Mouse (Mus musculus): ENCODE results near the gene Drc7. TPM values are rescaled to one million over a fixed set of nuclear protein-coding genes. Genes with fewer than 3 reads are reported as not detected.

Gene Drc7
- polyA plus RNA-seq (2014; fragmentation: Nextera tagmentation; extraction: Ambion mirVana): 1.0 and 1.2 TPM in 2 replicates

- H3K4me2 ChIP-seq (replicated peaks; ENCODE audit: low read depth, low read length): no peak within 1 kb of the TSS
- H3K36me3 ChIP-seq (ENCODE audit: control insufficient read depth, insufficient read depth, low read length): no peaks in the 10 kb centered on the region
- H3K9me3 ChIP-seq (ENCODE audit: control insufficient read depth, low read length): no peaks in the 10 kb centered on the region
- DNase-seq (ENCODE audit: low spot score) (peak; percentile 44), ATAC-seq (ENCODE audit: low FRiP score) (peak; percentile 66; the same call in 1 of the 2 replicates)
- H3K9ac ChIP-seq (ENCODE audit: low read depth, low read length): no peak within 1 kb of the TSS
- no peaks in the 10 kb centered on the region for H3K4me1 ChIP-seq (replicated peaks; ENCODE audit: control insufficient read depth, insufficient read depth, low read length)
- WGBS: 25% methylated on average over 2 of the region's 2 CpGs
- no peaks in the 10 kb centered on the region for H3K27me3 ChIP-seq (ENCODE audit: control insufficient read depth, insufficient read depth, low read length)
- no peak within 1 kb of the TSS for H3K4me3 ChIP-seq (ENCODE audit: low read depth, low read length)
- no peak within 1 kb of the TSS for H3K27ac ChIP-seq (ENCODE audit: low read depth, low read length)
Measured at GRCm38 (mm10) chr8:95054927-95055510, at the start of gene Drc7. Drc7 (plus strand) TSS chr8:95055103.

- DNase-seq (ENCODE audit: low spot score) (no peak), ATAC-seq (ENCODE audit: low FRiP score) (no peak)
- Histone ChIP-seq H3K9ac (ENCODE audit: low read depth, low read length) (no peak overlapping the region), H3K4me3 (ENCODE audit: low read depth, low read length) (no peak overlapping the region), H3K27ac (ENCODE audit: low read depth, low read length) (no peak overlapping the region), H3K4me1 (replicated peaks; ENCODE audit: control insufficient read depth, insufficient read depth, low read length) (no peaks in the 10 kb centered on the region; the same call in 1 of the 2 replicates), H3K9me3 (ENCODE audit: control insufficient read depth, low read length) (no peaks in the 10 kb centered on the region), H3K27me3 (ENCODE audit: control insufficient read depth, insufficient read depth, low read length) (no peaks in the 10 kb centered on the region), H3K4me2 (replicated peaks; ENCODE audit: low read depth, low read length) (no peak overlapping the region), H3K36me3 (ENCODE audit: control insufficient read depth, insufficient read depth, low read length) (peaks cover 33% of the 10 kb centered on the region)
- WGBS: 87% methylated on average over 15 of the region's 15 CpGs
Measured at GRCm38 (mm10) chr8:95012442-95012919, 42.4 kb upstream of the Drc7 start.

- H3K4me1 ChIP-seq (replicated peaks; ENCODE audit: control insufficient read depth, insufficient read depth, low read length): no peaks in the 10 kb centered on the region; the same call in 1 of the 2 replicates
- no peak overlapping the region for H3K9ac ChIP-seq (ENCODE audit: low read depth, low read length)
- H3K4me2 ChIP-seq (replicated peaks; ENCODE audit: low read depth, low read length): no peak overlapping the region
- ATAC-seq (ENCODE audit: low FRiP score) (0 out of 2 replicates have a peak, but pooled peaks have one; percentile 8), DNase-seq (ENCODE audit: low spot score) (no peak)
- no peaks in the 10 kb centered on the region for H3K27me3 ChIP-seq (ENCODE audit: control insufficient read depth, insufficient read depth, low read length)
- no peaks in the 10 kb centered on the region for H3K9me3 ChIP-seq (ENCODE audit: control insufficient read depth, low read length)
- H3K36me3 ChIP-seq (ENCODE audit: control insufficient read depth, insufficient read depth, low read length): peaks cover 16% of the 10 kb centered on the region
- WGBS: 78% methylated on average over 4 of the region's 4 CpGs
- no peak overlapping the region for H3K27ac ChIP-seq (ENCODE audit: low read depth, low read length)
- H3K4me3 ChIP-seq (ENCODE audit: low read depth, low read length): no peak overlapping the region
Measured at GRCm38 (mm10) chr8:95015866-95016265, 39.0 kb upstream of the Drc7 start.

GRCm38 (mm10) chr8:95016684-95017083, 38.2 kb upstream of the Drc7 start:
- no peak for DNase-seq (ENCODE audit: low spot score)
- 54% methylated on average over 4 of the region's 4 CpGs for WGBS
- Histone ChIP-seq H3K9ac (ENCODE audit: low read depth, low read length) (0 out of 2 replicates have a peak overlapping the region, but pooled peaks have one; percentile 15), H3K36me3 (ENCODE audit: control insufficient read depth, insufficient read depth, low read length) (peaks cover 14% of the 10 kb centered on the region), H3K4me2 (replicated peaks; ENCODE audit: low read depth, low read length) (no peak overlapping the region), H3K27ac (ENCODE audit: low read depth, low read length) (no peak overlapping the region), H3K4me3 (ENCODE audit: low read depth, low read length) (no peak overlapping the region), H3K27me3 (ENCODE audit: control insufficient read depth, insufficient read depth, low read length) (no peaks in the 10 kb centered on the region), H3K4me1 (replicated peaks; ENCODE audit: control insufficient read depth, insufficient read depth, low read length) (no peaks in the 10 kb centered on the region; the same call in 1 of the 2 replicates), H3K9me3 (ENCODE audit: control insufficient read depth, low read length) (no peaks in the 10 kb centered on the region)
- ATAC-seq (ENCODE audit: low FRiP score): peak; percentile 57; the same call in 1 of the 2 replicates

- no peaks in the 10 kb centered on the region; the same call in 1 of the 2 replicates for H3K4me1 ChIP-seq (replicated peaks; ENCODE audit: control insufficient read depth, insufficient read depth, low read length)
- no peak within 1 kb of the TSS for H3K27ac ChIP-seq (ENCODE audit: low read depth, low read length)
- H3K4me3 ChIP-seq (ENCODE audit: low read depth, low read length): no peak within 1 kb of the TSS
- 80% methylated on average over 11 of the region's 11 CpGs for WGBS
- H3K9ac ChIP-seq (ENCODE audit: low read depth, low read length): 0 out of 2 replicates have a peak within 1 kb of the TSS, but pooled peaks have one; percentile 15
- H3K36me3 ChIP-seq (ENCODE audit: control insufficient read depth, insufficient read depth, low read length): peaks cover 11% of the 10 kb centered on the region
- ATAC-seq (ENCODE audit: low FRiP score): no peak
- H3K4me2 ChIP-seq (replicated peaks; ENCODE audit: low read depth, low read length): no peak within 1 kb of the TSS
- no peak for DNase-seq (ENCODE audit: low spot score)
- H3K27me3 ChIP-seq (ENCODE audit: control insufficient read depth, insufficient read depth, low read length): no peaks in the 10 kb centered on the region
- no peaks in the 10 kb centered on the region for H3K9me3 ChIP-seq (ENCODE audit: control insufficient read depth, low read length)
Measured at GRCm38 (mm10) chr8:95017451-95017850, 37.5 kb upstream of the Drc7 start, which contains the start of gene Adgrg3. Adgrg3 (plus strand) TSS chr8:95017692.

GRCm38 (mm10) chr8:95017969-95018635, 36.8 kb upstream of the Drc7 start:
- Histone ChIP-seq H3K9me3 (ENCODE audit: control insufficient read depth, low read length) (no peaks in the 10 kb centered on the region), H3K4me3 (ENCODE audit: low read depth, low read length) (no peak overlapping the region), H3K4me1 (replicated peaks; ENCODE audit: control insufficient read depth, insufficient read depth, low read length) (no peaks in the 10 kb centered on the region; the same call in 1 of the 2 replicates), H3K27ac (ENCODE audit: low read depth, low read length) (no peak overlapping the region), H3K4me2 (replicated peaks; ENCODE audit: low read depth, low read length) (no peak overlapping the region), H3K36me3 (ENCODE audit: control insufficient read depth, insufficient read depth, low read length) (peaks cover 5% of the 10 kb centered on the region; the same call in 1 of the 2 replicates), H3K27me3 (ENCODE audit: control insufficient read depth, insufficient read depth, low read length) (no peaks in the 10 kb centered on the region), H3K9ac (ENCODE audit: low read depth, low read length) (no peak overlapping the region)
- ATAC-seq (ENCODE audit: low FRiP score) (no peak), DNase-seq (ENCODE audit: low spot score) (no peak)
- WGBS: 79% methylated on average over 9 of the region's 9 CpGs

GRCm38 (mm10) chr8:95020293-95020777, 34.6 kb upstream of the Drc7 start:
- Histone ChIP-seq H3K4me2 (replicated peaks; ENCODE audit: low read depth, low read length) (no peak overlapping the region), H3K9me3 (ENCODE audit: control insufficient read depth, low read length) (no peaks in the 10 kb centered on the region), H3K27ac (ENCODE audit: low read depth, low read length) (no peak overlapping the region), H3K4me3 (ENCODE audit: low read depth, low read length) (no peak overlapping the region), H3K36me3 (ENCODE audit: control insufficient read depth, insufficient read depth, low read length) (no peaks in the 10 kb centered on the region), H3K4me1 (replicated peaks; ENCODE audit: control insufficient read depth, insufficient read depth, low read length) (no peaks in the 10 kb centered on the region; the same call in 1 of the 2 replicates), H3K27me3 (ENCODE audit: control insufficient read depth, insufficient read depth, low read length) (no peaks in the 10 kb centered on the region), H3K9ac (ENCODE audit: low read depth, low read length) (no peak overlapping the region)
- WGBS: 84% methylated on average over 12 of the region's 12 CpGs
- ATAC-seq (ENCODE audit: low FRiP score) (no peak), DNase-seq (ENCODE audit: low spot score) (no peak)

GRCm38 (mm10) chr8:95020821-95021220, 34.1 kb upstream of the Drc7 start:
- no peak overlapping the region for H3K27ac ChIP-seq (ENCODE audit: low read depth, low read length)

More at GRCm38 (mm10) chr8:95020821-95021220, 34.1 kb upstream of the Drc7 start:
- H3K9me3 ChIP-seq (ENCODE audit: control insufficient read depth, low read length): no peaks in the 10 kb centered on the region
- DNase-seq (ENCODE audit: low spot score): no peak
- H3K27me3 ChIP-seq (ENCODE audit: control insufficient read depth, insufficient read depth, low read length): no peaks in the 10 kb centered on the region
- no peak for ATAC-seq (ENCODE audit: low FRiP score)
- H3K4me3 ChIP-seq (ENCODE audit: low read depth, low read length): no peak overlapping the region
- H3K4me2 ChIP-seq (replicated peaks; ENCODE audit: low read depth, low read length): no peak overlapping the region
- WGBS: 79% methylated on average over 10 of the region's 10 CpGs
- H3K9ac ChIP-seq (ENCODE audit: low read depth, low read length): no peak overlapping the region
- H3K36me3 ChIP-seq (ENCODE audit: control insufficient read depth, insufficient read depth, low read length): no peaks in the 10 kb centered on the region
- no peaks in the 10 kb centered on the region; the same call in 1 of the 2 replicates for H3K4me1 ChIP-seq (replicated peaks; ENCODE audit: control insufficient read depth, insufficient read depth, low read length)
